Mouse (Mus musculus) liver, postnatal 0 days (tissue): ENCODE data around the gene Gm21970. TPM values are rescaled to one million over a fixed set of nuclear protein-coding genes. Genes with fewer than 3 reads are reported as not detected.

Experiments used
- ATAC-seq: fragments of 200-750 bp; cut with Nextera tagmentation; 2 replicates; pipeline ENCODE4 v1.8.0; 2017; ENCODE audit warnings: mild to moderate bottlenecking, moderate library complexity
- DNase-seq: peaks from one replicate; pipeline ENCODE4 v3.0.0-alpha.2; 2016
- H3K27ac ChIP-seq: fragments of 300-500 bp; sonication (generic); 2 replicates; pipeline ENCODE4 v1.5.1; 2014; ENCODE audit warnings: antibody characterized with exemption, moderate library complexity, mild to moderate bottlenecking, low read depth
- H3K27me3 ChIP-seq: fragments of 300-500 bp; sonication (generic); 2 replicates; pipeline ENCODE4 v1.6.1; 2014; ENCODE audit warnings: low read length, control low read depth, mixed read lengths; ENCODE audit not compliant: insufficient read depth
- H3K36me3 ChIP-seq: fragments of 300-500 bp; sonication (generic); replicated peaks from 2 replicates; pipeline ENCODE4 v1.6.1; 2014; ENCODE audit warnings: mild to moderate bottlenecking, control low read depth, low read length, moderate library complexity, mixed read lengths; ENCODE audit not compliant: insufficient read depth
- H3K4me1 ChIP-seq: fragments of 300-500 bp; sonication (generic); 2 replicates; pipeline ENCODE4 v1.6.1; 2014; ENCODE audit warnings: antibody characterized with exemption, mild to moderate bottlenecking, control low read depth; ENCODE audit not compliant: insufficient read depth
- H3K4me2 ChIP-seq: fragments of 300-500 bp; sonication (generic); 2 replicates; pipeline ENCODE4 v1.6.1; 2014; ENCODE audit warnings: low read depth, mild to moderate bottlenecking, low read length, moderate library complexity, mixed read lengths
- H3K4me3 ChIP-seq: fragments of 300-500 bp; sonication (generic); 2 replicates; pipeline ENCODE4 v1.5.1; 2014; ENCODE audit warnings: low read depth, low read length
- H3K9ac ChIP-seq: fragments of 300-500 bp; sonication (generic); replicated peaks from 2 replicates; pipeline ENCODE4 v1.6.1; 2014; ENCODE audit warnings: mild to moderate bottlenecking, moderate library complexity
- H3K9me3 ChIP-seq: fragments of 300-500 bp; sonication (generic); 2 replicates; pipeline ENCODE4 v1.6.1; 2016; ENCODE audit warnings: mild to moderate bottlenecking, control low read depth, low read length, mixed read lengths
- CTCF ChIP-seq: sonication (generic); IDR thresholded peaks from 2 replicates; pipeline ENCODE4 v1.5.1; 2016; ENCODE audit warnings: antibody characterized with exemption, low read depth
- EP300 ChIP-seq: IDR thresholded peaks from 2 replicates; pipeline ENCODE4 v1.6.1; 2016; ENCODE audit warnings: antibody characterized with exemption, low read depth, mild to moderate bottlenecking
- WGBS: fragments of 180-500 bp; shearing (Covaris S2); extraction: QIAGEN DNeasy Blood & Tissue Kit; methylation state at CpG from one replicate; pipeline ENCODE4 v1.1.7; 2014; ENCODE audit not compliant: insufficient replicate concordance; 5-methylcytosine and 5-hydroxymethylcytosine counted together
- polyA plus RNA-seq: library from polyadenylated mRNA; unstranded; fragments of >200 nt; fragmentation: Nextera tagmentation; extraction: Ambion mirVana; gene quantifications from 2 replicates; pipeline ENCODE4 v1.2.1, GENCODE M21; 2015

Gene Gm21970
- polyA plus RNA-seq, 1 experiment from 2014 or later = not detected

DNA sequence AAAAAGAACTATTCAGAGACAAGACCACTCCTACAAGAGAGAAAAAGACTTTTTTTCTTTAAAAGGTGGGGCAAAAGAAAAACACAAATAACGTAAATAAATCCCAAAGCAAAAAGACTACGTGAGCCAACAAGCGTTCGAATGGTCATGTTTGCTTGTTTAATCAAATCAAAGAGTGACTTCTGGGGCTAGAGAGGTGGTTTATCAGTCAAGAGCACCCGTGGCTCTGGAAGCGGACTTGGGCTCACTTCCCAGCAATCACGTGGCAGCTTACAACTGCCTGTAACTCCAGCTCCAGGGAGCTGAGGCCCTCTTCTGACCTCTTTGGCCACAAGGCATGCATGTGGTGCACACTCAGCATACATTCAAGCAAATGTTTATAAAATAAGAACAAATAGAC lies 49.8 kb downstream of the Gm21970 start:
- H3K9me3 ChIP-seq = no peaks in the 10 kb centered on the region
- ATAC-seq = peak; percentile 91
- peak; percentile 64 for TF ChIP-seq CTCF
- TF ChIP-seq EP300 = peak; percentile 94
- 14% methylated on average over 7 of the region's 7 CpGs for WGBS
- DNase-seq = peak; percentile 86
- peak overlapping the region; percentile 94 for H3K27ac ChIP-seq
- H3K36me3 ChIP-seq = no peaks in the 10 kb centered on the region
- peaks cover 42% of the 10 kb centered on the region for H3K4me1 ChIP-seq
- peak overlapping the region; percentile 17; the same call in 1 of the 2 replicates for H3K9ac ChIP-seq
- peak overlapping the region; percentile 52 for H3K4me2 ChIP-seq
- no peaks in the 10 kb centered on the region for H3K27me3 ChIP-seq
- no peak overlapping the region for H3K4me3 ChIP-seq

GRCm38 (mm10) chr16:91441811-91442240 lies 50.3 kb downstream of the Gm21970 start:
- Histone ChIP-seq H3K4me3 (no peak overlapping the region), H3K27me3 (no peaks in the 10 kb centered on the region), H3K9me3 (no peaks in the 10 kb centered on the region), H3K36me3 (no peaks in the 10 kb centered on the region), H3K27ac (peak overlapping the region; percentile 94), H3K4me2 (peak overlapping the region; percentile 52), H3K4me1 (peaks cover 45% of the 10 kb centered on the region), H3K9ac (no peak overlapping the region; the same call in 1 of the 2 replicates)
- TF ChIP-seq EP300 (peak; percentile 97), CTCF (0 out of 2 replicates have a peak, but pooled peaks have one; percentile 9)
- WGBS = 44% methylated on average over 7 of the region's 7 CpGs
- ATAC-seq = peak; percentile 97
- DNase-seq = peak; percentile 80

GRCm38 (mm10) chr16:91442446-91442845 lies 50.9 kb downstream of the Gm21970 start:
- Histone ChIP-seq H3K9ac (peak overlapping the region; percentile 58), H3K4me1 (peaks cover 51% of the 10 kb centered on the region), H3K9me3 (no peaks in the 10 kb centered on the region), H3K4me2 (peak overlapping the region; percentile 10), H3K27me3 (no peaks in the 10 kb centered on the region), H3K4me3 (no peak overlapping the region), H3K36me3 (no peaks in the 10 kb centered on the region), H3K27ac (peak overlapping the region; percentile 94)
- DNase-seq (no peak), ATAC-seq (peak; percentile 32)
- no peak for TF ChIP-seq EP300
- no peak for TF ChIP-seq CTCF
- WGBS = 43% methylated on average over 4 of the region's 4 CpGs

GRCm38 (mm10) chr16:91443211-91443611 lies 51.7 kb downstream of the Gm21970 start:
- Histone ChIP-seq H3K27me3 (no peaks in the 10 kb centered on the region), H3K36me3 (no peaks in the 10 kb centered on the region), H3K9ac (peak overlapping the region; percentile 58; the same call in 1 of the 2 replicates), H3K4me3 (no peak overlapping the region), H3K27ac (peak overlapping the region; percentile 94), H3K9me3 (no peaks in the 10 kb centered on the region), H3K4me1 (peaks cover 57% of the 10 kb centered on the region), H3K4me2 (no peak overlapping the region)
- 68% methylated on average over 8 of the region's 8 CpGs for whole genome bisulfite sequencing
- ATAC-seq = no peak
- TF ChIP-seq EP300 (no peak), CTCF (no peak)
- no peak for DNase-seq

DNA sequence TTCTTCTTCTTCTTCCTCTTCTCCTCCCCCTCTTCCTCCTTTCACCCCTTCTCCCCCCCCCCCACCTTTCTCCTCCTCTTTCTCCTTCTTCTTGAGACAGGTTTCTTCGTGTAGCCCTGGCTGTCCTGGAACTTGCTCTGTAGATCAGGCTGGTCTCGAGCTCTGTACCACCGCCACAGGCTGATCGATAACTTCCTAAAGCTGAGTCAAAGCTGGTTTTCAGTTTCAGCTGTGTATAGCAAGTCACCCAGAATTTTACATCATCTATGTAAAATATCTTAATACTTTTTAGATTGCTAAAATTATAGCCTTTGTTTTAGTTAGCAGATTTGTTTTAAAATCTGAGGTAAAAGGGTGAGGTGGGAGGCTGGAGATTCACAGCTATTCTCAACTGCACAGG lies 53.3 kb downstream of the Gm21970 start:
- ATAC-seq (no peak), DNase-seq (no peak)
- no peak overlapping the region for H3K9ac ChIP-seq
- H3K27me3 ChIP-seq = no peaks in the 10 kb centered on the region
- H3K4me3 ChIP-seq = no peak overlapping the region
- no peaks in the 10 kb centered on the region for H3K36me3 ChIP-seq
- H3K4me1 ChIP-seq = peaks cover 62% of the 10 kb centered on the region
- H3K4me2 ChIP-seq = no peak overlapping the region
- TF ChIP-seq CTCF (no peak), EP300 (no peak)
- WGBS = 81% methylated on average over 4 of the region's 4 CpGs
- no peak overlapping the region for H3K27ac ChIP-seq
- no peaks in the 10 kb centered on the region for H3K9me3 ChIP-seq

DNA sequence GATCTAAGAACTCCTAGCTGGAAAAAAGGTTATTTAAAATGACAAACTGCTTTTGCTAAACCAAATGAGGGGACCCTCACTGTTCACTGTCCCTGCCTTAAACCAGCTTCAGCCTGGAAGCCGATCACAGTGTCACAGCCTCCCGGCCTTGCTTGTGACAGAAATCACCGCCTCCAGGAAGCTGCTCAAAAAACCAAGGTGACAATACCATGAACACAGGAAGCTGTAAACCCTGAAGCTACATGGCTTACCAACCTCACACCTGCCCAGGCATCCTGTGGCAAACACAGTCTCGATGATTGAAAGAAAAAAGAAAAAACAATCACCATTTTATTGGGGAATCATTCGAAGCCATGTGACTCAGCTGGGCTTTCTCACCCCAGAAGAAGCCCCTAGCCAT lies 54.0 kb downstream of the Gm21970 start:
- DNase-seq (no peak), ATAC-seq (no peak)
- no peak overlapping the region for H3K4me3 ChIP-seq
- no peaks in the 10 kb centered on the region for H3K9me3 ChIP-seq
- no peak overlapping the region for H3K4me2 ChIP-seq
- H3K36me3 ChIP-seq = no peaks in the 10 kb centered on the region
- no peaks in the 10 kb centered on the region for H3K27me3 ChIP-seq
- no peak overlapping the region for H3K27ac ChIP-seq
- WGBS = 67% methylated on average over 5 of the region's 5 CpGs
- H3K9ac ChIP-seq = no peak overlapping the region
- peaks cover 65% of the 10 kb centered on the region for H3K4me1 ChIP-seq
- TF ChIP-seq EP300 = no peak
- no peak for TF ChIP-seq CTCF
